In the genomic region with DNA sequence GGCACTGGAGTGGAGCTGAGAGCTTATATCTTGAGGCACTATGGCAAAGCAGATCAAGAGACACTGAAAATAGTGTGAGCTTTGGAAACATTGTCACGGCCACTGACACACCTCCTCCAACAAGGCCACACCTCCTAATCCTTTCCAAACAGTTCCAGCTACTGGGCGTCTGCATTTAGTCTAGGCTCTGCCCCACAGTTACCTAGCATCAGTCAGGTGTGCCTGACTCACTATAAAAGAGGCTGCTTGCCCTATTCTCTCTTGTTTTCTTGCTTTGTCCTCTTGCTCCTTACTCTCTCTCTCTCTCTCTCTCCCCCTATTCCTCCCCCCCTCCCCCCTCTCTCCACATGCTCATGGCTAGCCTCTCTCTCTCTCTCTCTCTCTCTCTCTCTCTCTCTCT, we compare ENCODE assay signal across 24 mouse cellular contexts.
"Had no signal": no experiment of that assay in that cellular context is flagged by ENCODE, and none has a peak within 500 bp of the region (broad histone marks: within the 10 kb centered on the region; RNA-seq: fewer than 3 reads in every experiment).

No protein-coding gene starts in this region.

- H3K36me3 ChIP-seq: liver, embryonic 15.5 days; lung, embryonic 15.5 days; midbrain, embryonic 13.5 days; midbrain, embryonic 15.5 days; neural tube, embryonic 13.5 days; neural tube, embryonic 15.5 days; stomach, embryonic 15.5 days had no signal

- H3K4me2 ChIP-seq: liver, embryonic 15.5 days; lung, embryonic 15.5 days; midbrain, embryonic 11.5 days; midbrain, embryonic 13.5 days; midbrain, embryonic 15.5 days; neural tube, embryonic 13.5 days; neural tube, embryonic 15.5 days; stomach, embryonic 15.5 days had no signal

- H3K4me1 ChIP-seq: liver, embryonic 15.5 days; lung, embryonic 15.5 days; midbrain, embryonic 13.5 days; midbrain, embryonic 15.5 days had no signal

- H3K27me3 ChIP-seq: liver, embryonic 15.5 days; lung, embryonic 15.5 days; megakaryocyte, embryonic 14.5 days; midbrain, embryonic 13.5 days; midbrain, embryonic 15.5 days; neural tube, embryonic 13.5 days; neural tube, embryonic 15.5 days; stomach, embryonic 15.5 days had no signal

- H3K9me3 ChIP-seq: liver, embryonic 15.5 days; lung, embryonic 15.5 days; midbrain, embryonic 13.5 days; midbrain, embryonic 15.5 days; neural tube, embryonic 13.5 days; neural tube, embryonic 15.5 days; stomach, embryonic 15.5 days had no signal

- DNase-seq: liver, postnatal 0 days; lung, adult 2 months; lung, postnatal 14 days; lung, postnatal 36 days; retina, postnatal 1 day; right cerebral cortex, adult 18-20 months; right cerebral cortex, postnatal 25 days; right cerebral cortex, postnatal 4 days; thymus, adult 2 months; thymus, postnatal 14 days; thymus, postnatal 36 days had no signal

- H3K9ac ChIP-seq: liver, embryonic 15.5 days; liver, postnatal 0 days; lung, embryonic 15.5 days; midbrain, embryonic 13.5 days; midbrain, embryonic 15.5 days; neural tube, embryonic 13.5 days; neural tube, embryonic 15.5 days; stomach, embryonic 15.5 days had no signal

- ATAC-seq: liver, postnatal 0 days; lung, postnatal 0 days; midbrain, embryonic 13.5 days; midbrain, embryonic 15.5 days had no signal

- H3K4me3 ChIP-seq: liver, embryonic 15.5 days; lung, embryonic 15.5 days; megakaryocyte, embryonic 14.5 days; midbrain, embryonic 13.5 days; midbrain, embryonic 15.5 days; myocyte; neural tube, embryonic 13.5 days; neural tube, embryonic 15.5 days; stomach, embryonic 15.5 days had no signal

- H3K27ac ChIP-seq: liver, embryonic 15.5 days; lung, embryonic 15.5 days; macrophage; midbrain, embryonic 13.5 days; midbrain, embryonic 15.5 days; neural tube, embryonic 13.5 days; neural tube, embryonic 15.5 days; stomach, embryonic 15.5 days; stomach, postnatal 0 days had no signal
